Mouse (Mus musculus): ENCODE measurements around the gene Adprh.
A peak's percentile ranks its signal among the peaks of the same experiment; 100 is the strongest.
"Not testable (repeated sequence)": the region's sequence is repeated elsewhere in the genome, so short reads cannot be mapped to it uniquely, and the experiment has no call there.

Adprh gene

GRCm38 (mm10) chr16:38452442-38453202, at the start of gene Adprh:
Adprh (minus strand) TSS chr16:38452703.
- peak; percentile 93 for DNase-seq

- no peak for DNase-seq
These were observed 44.2 kb upstream of the Adprh start for GRCm38 (mm10) chr16:38496604-38497140.

GRCm38 (mm10) chr16:38493890-38494289, 41.4 kb upstream of the Adprh start:
- DNase-seq, result no peak

GRCm38 (mm10) chr16:38492551-38492950, 40.0 kb upstream of the Adprh start:
- no peak for DNase-seq

GRCm38 (mm10) chr16:38483582-38484309, 31.2 kb upstream of the Adprh start:
- DNase-seq, result no peak

GRCm38 (mm10) chr16:38482780-38483562, 30.5 kb upstream of the Adprh start:
- DNase-seq, result peak; percentile 26 to 35

- DNase-seq, result no peak
These were observed 28.8 kb upstream of the Adprh start for GRCm38 (mm10) chr16:38481327-38481726.

- no peak for DNase-seq
These were observed 25.8 kb upstream of the Adprh start for GRCm38 (mm10) chr16:38478296-38478695.

- DNase-seq, result not testable (repeated sequence)
These were observed 24.7 kb upstream of the Adprh start for GRCm38 (mm10) chr16:38477241-38477608.

GRCm38 (mm10) chr16:38476312-38477240, 24.1 kb upstream of the Adprh start:
- DNase-seq, result peak; percentile 41 to 58

GRCm38 (mm10) chr16:38475681-38476311, 23.3 kb upstream of the Adprh start:
- DNase-seq, result no peak

GRCm38 (mm10) chr16:38474677-38475286, 22.3 kb upstream of the Adprh start:
- DNase-seq, result no peak

- DNase-seq, result no peak
These were observed 21.2 kb upstream of the Adprh start for GRCm38 (mm10) chr16:38473661-38474060.

- no peak for DNase-seq
These were observed 20.0 kb upstream of the Adprh start for GRCm38 (mm10) chr16:38472507-38472873.

GRCm38 (mm10) chr16:38471697-38472506, 19.4 kb upstream of the Adprh start:
- DNase-seq, result no peak

- no peak for DNase-seq
These were observed 16.9 kb upstream of the Adprh start for GRCm38 (mm10) chr16:38469437-38469836.

GRCm38 (mm10) chr16:38468706-38469018, 16.2 kb upstream of the Adprh start:
- no peak for DNase-seq

- no peak for DNase-seq
These were observed 15.6 kb upstream of the Adprh start for GRCm38 (mm10) chr16:38467917-38468705.

GRCm38 (mm10) chr16:38467091-38467916, 14.8 kb upstream of the Adprh start:
- DNase-seq, result no peak

All from cerebellum, adult 18-20 months (tissue).